ENCODE assay signal across 13 mouse cellular contexts in the genomic region with DNA sequence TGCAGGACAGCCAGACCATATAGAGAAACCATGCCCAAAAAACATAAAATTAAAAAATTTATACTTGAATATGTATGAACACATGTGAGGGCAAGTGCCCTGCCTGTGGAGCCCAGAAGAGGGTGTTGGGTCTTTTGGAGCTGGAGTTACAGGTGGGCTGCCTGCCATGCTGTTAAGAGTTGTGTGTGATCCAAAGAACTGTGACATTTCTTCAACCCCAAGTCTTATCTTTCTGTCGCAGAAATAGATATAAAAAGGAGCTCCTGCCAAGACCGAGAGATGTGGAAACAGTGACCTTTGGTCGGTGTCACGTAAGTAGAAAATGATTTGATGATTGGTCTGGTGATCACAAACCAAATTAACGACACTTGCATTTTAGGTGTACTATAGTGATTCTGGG. TPM values are rescaled to one million over a fixed set of nuclear protein-coding genes. Genes with fewer than 3 reads are reported as not detected.
A peak's percentile ranks its signal among the peaks of the same experiment; 100 is the strongest.
DNase-seq lines count a peak whose midpoint lies in the region; ATAC-seq and TF ChIP-seq lines count a peak whose summit lies in the region.
"Had no signal": no experiment of that assay in that cellular context is flagged by ENCODE, and none has a peak within 500 bp of the region (broad histone marks: within the 10 kb centered on the region; RNA-seq: fewer than 3 reads in every experiment).

No protein-coding gene starts in this region.

- no peaks in the 10 kb centered on the region for H3K27me3 ChIP-seq in liver, embryonic 13.5 days
- no peaks in the 10 kb centered on the region for H3K27me3 ChIP-seq in midbrain, embryonic 11.5 days (ENCODE audit: control insufficient read depth, insufficient read depth, low read length)
- H3K27me3 ChIP-seq in stomach, postnatal 0 days (ENCODE audit: control insufficient read depth, insufficient read depth, low read length): no peaks in the 10 kb centered on the region
- H3K27me3 ChIP-seq: heart, embryonic 15.5 days; hindbrain, embryonic 13.5 days; megakaryocyte, embryonic 14.5 days; neural tube, embryonic 12.5 days had no signal

- H3K27ac ChIP-seq in liver, embryonic 13.5 days: peak overlapping the region; percentile 74
- H3K27ac ChIP-seq in midbrain, embryonic 11.5 days (ENCODE audit: low read depth, low read length): no peak overlapping the region
- H3K27ac ChIP-seq in stomach, postnatal 0 days (replicated peaks): no peak overlapping the region
- H3K27ac ChIP-seq: heart, embryonic 15.5 days; hindbrain, embryonic 13.5 days; neural tube, embryonic 12.5 days had no signal

- H3K4me1 ChIP-seq in liver, embryonic 13.5 days (replicated peaks): peaks cover 31% of the 10 kb centered on the region
- H3K4me1 ChIP-seq in midbrain, embryonic 11.5 days (ENCODE audit: control insufficient read depth, insufficient read depth, low read length): peaks cover 7% of the 10 kb centered on the region
- H3K4me1 ChIP-seq in stomach, postnatal 0 days (replicated peaks; ENCODE audit: control insufficient read depth, insufficient read depth): no peaks in the 10 kb centered on the region

- no peak for TF ChIP-seq CTCF in stomach, postnatal 0 days (IDR thresholded peaks at IDR 0.05; ENCODE audit: low read depth)

- TF ChIP-seq EP300 in stomach, postnatal 0 days (optimal IDR thresholded peaks at IDR 0.05): no peak

- no peaks in the 10 kb centered on the region for H3K9me3 ChIP-seq in liver, embryonic 13.5 days (replicated peaks)
- no peaks in the 10 kb centered on the region for H3K9me3 ChIP-seq in midbrain, embryonic 11.5 days (ENCODE audit: control insufficient read depth, low read length)
- no peaks in the 10 kb centered on the region for H3K9me3 ChIP-seq in stomach, postnatal 0 days (ENCODE audit: control insufficient read depth, low read length)
- H3K9me3 ChIP-seq: heart, embryonic 15.5 days; hindbrain, embryonic 13.5 days; megakaryocyte, embryonic 14.5 days; neural tube, embryonic 12.5 days had no signal

- DNase-seq in cerebellum, adult 9-11 months: peak; percentile 37
- DNase-seq in spleen, adult 12 weeks (ENCODE audit: low spot score): peak; percentile 15
- DNase-seq in spleen, adult 18-20 months: no peak
- DNase-seq in liver, embryonic 13.5 days: peak; percentile 27
- DNase-seq in midbrain, embryonic 11.5 days (ENCODE audit: low spot score, missing footprints): no peak
- DNase-seq in stomach, postnatal 0 days (ENCODE audit: low spot score): no peak
- DNase-seq: right cerebral cortex, postnatal 4 days had no signal

- 0 out of 2 replicates have a peak overlapping the region, but pooled peaks have one; percentile 26 for H3K9ac ChIP-seq in liver, embryonic 13.5 days
- H3K9ac ChIP-seq in midbrain, embryonic 11.5 days (ENCODE audit: low read length): no peak overlapping the region
- H3K9ac ChIP-seq in stomach, postnatal 0 days (ENCODE audit: low read length): no peak overlapping the region
- H3K9ac ChIP-seq: heart, embryonic 15.5 days; hindbrain, embryonic 13.5 days; neural tube, embryonic 12.5 days had no signal

- WGBS in liver, embryonic 13.5 days (ENCODE audit: insufficient replicate concordance): 25% methylated on average over 5 of the region's 5 CpGs
- WGBS in midbrain, embryonic 11.5 days: 87% methylated on average over 5 of the region's 5 CpGs
- WGBS in stomach, postnatal 0 days: 79% methylated on average over 5 of the region's 5 CpGs

- peaks cover 30% of the 10 kb centered on the region for H3K36me3 ChIP-seq in liver, embryonic 13.5 days
- H3K36me3 ChIP-seq in midbrain, embryonic 11.5 days (ENCODE audit: control insufficient read depth, insufficient read depth, low read length): peaks cover 6% of the 10 kb centered on the region; the same call in 1 of the 2 replicates
- peaks cover 3% of the 10 kb centered on the region; the same call in 1 of the 2 replicates for H3K36me3 ChIP-seq in stomach, postnatal 0 days (ENCODE audit: control insufficient read depth, insufficient read depth, low read length)

- ATAC-seq in cerebellum, adult (ENCODE audit: insufficient number of reproducible peaks, low FRiP score, low TSS enrichment): no peak
- no peak for ATAC-seq in liver, embryonic 13.5 days (ENCODE audit: low read depth)
- no peak for ATAC-seq in midbrain, embryonic 11.5 days (ENCODE audit: low FRiP score)
- no peak for ATAC-seq in stomach, postnatal 0 days (ENCODE audit: low FRiP score, low TSS enrichment)
- ATAC-seq: intestine, postnatal 0 days had no signal

- H3K4me3 ChIP-seq in liver, embryonic 13.5 days (replicated peaks): no peak overlapping the region
- H3K4me3 ChIP-seq in midbrain, embryonic 11.5 days (ENCODE audit: low read depth, low read length): no peak overlapping the region
- H3K4me3 ChIP-seq in stomach, postnatal 0 days (ENCODE audit: low read depth, low read length): no peak overlapping the region
- H3K4me3 ChIP-seq: neural tube, embryonic 12.5 days had no signal

- H3K4me2 ChIP-seq in liver, embryonic 13.5 days: peak overlapping the region; percentile 40; the same call in 1 of the 2 replicates
- H3K4me2 ChIP-seq in midbrain, embryonic 11.5 days: no peak overlapping the region
- no peak overlapping the region for H3K4me2 ChIP-seq in stomach, postnatal 0 days (replicated peaks; ENCODE audit: low read depth)

RNA-seq across cellular contexts. Expression of gene Vti1b, which starts 1.3 kb away (rescaled TPM):
- polyA plus RNA-seq in liver, embryonic 13.5 days (2015; fragmentation: Nextera tagmentation; extraction: Ambion mirVana): 49.6 and 52.5 TPM in 2 replicates
- polyA plus RNA-seq in midbrain, embryonic 11.5 days (2014; fragmentation: Nextera tagmentation; extraction: Ambion mirVana): 101 and 106 TPM in 2 replicates
- polyA plus RNA-seq in stomach, postnatal 0 days (2015; fragmentation: Nextera tagmentation; extraction: Ambion mirVana): 110 and 111 TPM in 2 replicates

RNA-seq across cellular contexts. Expression of gene Rdh11, which starts 18.4 kb away (rescaled TPM):
- 16.6 and 20.8 TPM in 2 replicates for polyA plus RNA-seq in liver, embryonic 13.5 days (2015; fragmentation: Nextera tagmentation; extraction: Ambion mirVana)
- 28.9 and 31.1 TPM in 2 replicates for polyA plus RNA-seq in midbrain, embryonic 11.5 days (2014; fragmentation: Nextera tagmentation; extraction: Ambion mirVana)
- 16.3 and 17.1 TPM in 2 replicates for polyA plus RNA-seq in stomach, postnatal 0 days (2015; fragmentation: Nextera tagmentation; extraction: Ambion mirVana)

RNA-seq across cellular contexts. Expression of gene Rdh12, which starts 35.0 kb away (rescaled TPM):
- polyA plus RNA-seq in liver, embryonic 13.5 days (2015; fragmentation: Nextera tagmentation; extraction: Ambion mirVana): 0.28 and 0.49 TPM in 2 replicates
- polyA plus RNA-seq in midbrain, embryonic 11.5 days (2014; fragmentation: Nextera tagmentation; extraction: Ambion mirVana): 1.4 and 1.9 TPM in 2 replicates
- 78.8 and 88.1 TPM in 2 replicates for polyA plus RNA-seq in stomach, postnatal 0 days (2015; fragmentation: Nextera tagmentation; extraction: Ambion mirVana)

RNA-seq across cellular contexts. Expression of gene Arg2, which starts 43.1 kb away (rescaled TPM):
- polyA plus RNA-seq in liver, embryonic 13.5 days (2015; fragmentation: Nextera tagmentation; extraction: Ambion mirVana): 0.14 TPM in 1 of 2 replicates, not detected in the other
- polyA plus RNA-seq in midbrain, embryonic 11.5 days (2014; fragmentation: Nextera tagmentation; extraction: Ambion mirVana): 4.1 and 5.5 TPM in 2 replicates
- polyA plus RNA-seq in stomach, postnatal 0 days (2015; fragmentation: Nextera tagmentation; extraction: Ambion mirVana): 2.0 and 2.2 TPM in 2 replicates

Comparison
In these comparisons a context has a peak if more than half of its experiments do, and no peak if none do; other contexts are left out.
1. DNase-seq: peak in cerebellum, adult 9-11 months (single experiment), spleen, adult 12 weeks (single experiment) and liver, embryonic 13.5 days (single experiment); none in spleen, adult 18-20 months (0 of 2), midbrain, embryonic 11.5 days (single experiment) and stomach, postnatal 0 days (single experiment).
2. RNA of gene Rdh12, which starts 35.0 kb away (polyA plus RNA-seq): 78.8 to 88.1 TPM in stomach, postnatal 0 days; 1.4 to 1.9 TPM in midbrain, embryonic 11.5 days and 0.28 to 0.49 TPM in liver, embryonic 13.5 days; every median in the first group is over 10 times any median in the second.